Mouse (Mus musculus): ENCODE measurements around the gene Paqr7. TPM values are rescaled to one million over a fixed set of nuclear protein-coding genes. Genes with fewer than 3 reads are reported as not detected.

The Paqr7 gene
- total RNA-seq, 2 experiments from 2014 or later, result 44.2 to 51.7 TPM

DNA sequence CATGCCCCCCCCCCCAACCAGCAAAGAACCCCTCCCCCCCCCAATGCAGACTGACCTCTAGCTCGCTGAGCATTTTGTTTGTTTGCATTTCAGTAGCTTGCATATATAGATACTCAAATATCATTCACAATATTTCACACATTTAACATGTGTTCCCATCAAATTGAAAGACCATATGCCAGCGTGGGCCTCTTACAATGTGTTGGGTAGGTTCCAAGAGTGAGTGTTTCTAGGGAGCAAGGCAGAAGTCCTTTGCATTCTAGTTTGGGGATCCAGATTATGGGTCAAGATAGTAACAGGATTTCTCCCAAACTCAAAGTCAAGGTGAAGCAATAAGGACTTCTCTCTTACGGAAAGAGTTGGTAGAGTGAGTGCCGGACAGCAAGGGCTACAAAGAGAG, 22.0 kb downstream of the Paqr7 start:
- intact Hi-C loops (cut with DNase I), result no loop called here

DNA sequence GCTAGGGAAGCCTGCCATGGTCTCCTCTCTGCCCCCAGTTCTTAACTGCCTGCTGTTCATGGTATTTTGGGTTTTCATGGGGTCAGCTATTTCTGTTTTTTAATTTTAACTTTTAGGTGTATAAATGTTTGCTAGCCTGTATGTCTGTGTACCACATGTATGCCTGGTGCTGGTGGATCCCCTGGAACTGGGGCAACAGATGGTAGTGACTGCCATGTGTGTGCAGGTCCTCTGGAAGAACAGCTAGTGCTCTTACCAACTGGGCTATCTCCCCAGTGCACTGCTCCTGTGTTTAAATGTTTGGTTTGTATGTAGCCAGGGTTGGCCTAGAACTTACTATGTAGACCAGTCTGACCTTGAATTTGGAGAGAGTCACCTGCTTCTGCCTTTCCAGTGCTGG, 22.8 kb downstream of the Paqr7 start:
- intact Hi-C loops (cut with DNase I), result no loop called here
- no peak for DNase-seq (ENCODE audit: extremely low spot score in 1 of 2, low spot score in 2 of 2)

More for the DNA sequence above, 22.0 kb downstream of the Paqr7 start:
- no peak for DNase-seq (ENCODE audit: extremely low spot score in 1 of 2, low spot score in 2 of 2)

DNA sequence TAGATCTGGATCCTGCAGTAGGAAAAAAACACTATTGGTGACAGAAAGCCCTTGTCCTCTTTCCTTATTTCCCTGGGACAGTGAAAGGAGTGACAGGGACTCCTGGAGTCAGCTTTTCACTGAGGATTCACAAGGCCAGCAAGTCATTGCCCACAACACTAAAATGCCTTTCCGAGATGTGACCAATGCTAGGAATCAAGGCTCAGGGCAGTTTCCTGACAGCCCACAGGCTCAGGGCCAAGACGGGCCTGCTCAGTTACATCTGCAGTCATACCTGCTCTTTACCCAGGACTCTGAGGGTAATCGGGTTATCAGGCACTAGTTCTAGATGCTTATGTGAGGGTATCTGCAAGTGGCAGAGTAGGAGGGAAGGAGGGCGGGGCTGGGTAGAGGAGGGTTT, 26.9 kb downstream of the Paqr7 start:
- intact Hi-C loops (cut with DNase I), result no loop called here

DNA sequence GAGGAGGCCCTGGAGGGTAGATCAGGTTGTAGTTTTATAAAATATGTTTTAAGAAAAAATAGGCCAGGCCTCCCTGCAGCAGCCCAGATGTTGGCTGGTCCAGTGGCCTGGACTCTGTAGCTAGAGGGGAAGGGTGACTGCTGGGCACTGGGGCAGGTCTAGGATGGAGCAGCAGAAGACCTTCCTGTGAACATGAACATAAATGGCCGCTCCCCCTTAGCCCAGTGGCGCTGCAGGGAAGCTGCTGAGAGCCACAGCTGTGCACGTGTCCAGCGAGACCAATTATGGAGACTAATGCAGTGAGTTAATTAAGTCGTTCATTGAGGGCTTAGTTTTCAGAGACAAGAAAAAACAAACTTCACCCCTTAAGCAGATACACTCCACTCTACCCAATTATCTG, 29.3 kb downstream of the Paqr7 start:
- intact Hi-C loops (cut with DNase I), result no loop called here
- DNase-seq (ENCODE audit: extremely low spot score in 1 of 2, low spot score in 2 of 2), result no peak

More for the DNA sequence above, 26.9 kb downstream of the Paqr7 start:
- peak in 1 of 2 experiments; percentile 18 for DNase-seq (ENCODE audit: extremely low spot score in 1 of 2, low spot score in 2 of 2)

DNA sequence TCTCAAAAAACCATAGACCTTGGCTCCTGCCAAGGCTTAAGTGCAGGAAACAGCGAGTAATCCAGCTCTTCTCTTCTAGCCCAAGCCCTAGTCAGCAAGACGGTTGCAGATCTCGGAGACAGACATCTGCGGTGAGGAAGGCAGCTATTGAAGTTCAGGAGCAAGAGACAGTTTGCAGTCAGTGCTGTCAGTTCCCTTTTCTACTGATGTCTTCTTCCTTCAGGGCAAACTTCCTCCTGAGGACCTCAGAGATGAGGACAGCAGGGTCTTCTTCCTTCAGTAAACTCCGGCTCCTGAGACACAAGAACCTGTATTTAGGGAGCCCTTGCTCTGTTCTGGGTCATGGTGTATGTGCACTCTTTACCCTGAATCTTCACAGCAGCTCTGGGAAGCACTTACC, 29.7 kb downstream of the Paqr7 start:
- no peak for DNase-seq (ENCODE audit: extremely low spot score in 1 of 2, low spot score in 2 of 2)
- intact Hi-C loops (cut with DNase I), result no loop called here

DNA sequence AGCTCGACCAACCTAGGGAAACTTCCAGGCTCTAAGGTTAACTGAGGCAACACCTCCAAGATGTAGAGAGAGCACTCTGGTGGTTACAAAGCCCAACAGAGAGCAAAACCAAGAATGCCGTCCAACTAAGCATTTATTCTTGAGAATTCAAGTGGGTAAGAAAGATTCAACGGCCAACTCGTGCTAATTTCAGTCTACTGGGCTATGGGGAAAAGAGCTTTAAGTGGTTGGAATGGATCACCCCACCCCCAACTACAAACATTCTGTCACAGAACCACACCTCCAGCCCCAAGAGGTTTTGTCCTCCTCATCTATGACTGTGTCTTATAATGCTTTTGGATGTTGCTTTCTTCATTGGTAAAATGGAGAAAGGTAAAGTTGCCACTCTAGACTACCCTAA, 36.4 kb downstream of the Paqr7 start:
- intact Hi-C loops (cut with DNase I), result no loop called here
- no peak for DNase-seq (ENCODE audit: extremely low spot score in 1 of 2, low spot score in 2 of 2)

DNA sequence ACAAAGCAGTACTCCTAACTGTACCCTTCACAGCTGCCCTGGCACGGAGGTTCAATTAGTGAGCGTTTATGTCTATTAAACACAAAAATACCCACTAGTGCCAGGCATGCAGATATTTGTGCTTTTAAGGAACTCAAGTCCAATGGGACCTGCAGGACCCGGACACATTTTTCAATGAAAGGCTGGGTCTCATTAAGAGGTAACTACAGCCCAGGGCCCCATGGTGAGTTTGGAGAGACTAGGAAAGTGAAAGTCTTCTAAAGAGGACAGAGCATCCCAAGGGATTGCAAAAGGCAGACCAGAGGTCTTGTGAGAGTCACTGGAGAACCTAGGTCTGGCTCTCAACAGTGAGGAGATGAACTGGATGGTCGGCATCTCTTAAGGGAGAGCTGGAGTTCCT, 36.9 kb downstream of the Paqr7 start:
- no peak for DNase-seq (ENCODE audit: extremely low spot score in 1 of 2, low spot score in 2 of 2)
- intact Hi-C loops (cut with DNase I), result no loop called here

DNA sequence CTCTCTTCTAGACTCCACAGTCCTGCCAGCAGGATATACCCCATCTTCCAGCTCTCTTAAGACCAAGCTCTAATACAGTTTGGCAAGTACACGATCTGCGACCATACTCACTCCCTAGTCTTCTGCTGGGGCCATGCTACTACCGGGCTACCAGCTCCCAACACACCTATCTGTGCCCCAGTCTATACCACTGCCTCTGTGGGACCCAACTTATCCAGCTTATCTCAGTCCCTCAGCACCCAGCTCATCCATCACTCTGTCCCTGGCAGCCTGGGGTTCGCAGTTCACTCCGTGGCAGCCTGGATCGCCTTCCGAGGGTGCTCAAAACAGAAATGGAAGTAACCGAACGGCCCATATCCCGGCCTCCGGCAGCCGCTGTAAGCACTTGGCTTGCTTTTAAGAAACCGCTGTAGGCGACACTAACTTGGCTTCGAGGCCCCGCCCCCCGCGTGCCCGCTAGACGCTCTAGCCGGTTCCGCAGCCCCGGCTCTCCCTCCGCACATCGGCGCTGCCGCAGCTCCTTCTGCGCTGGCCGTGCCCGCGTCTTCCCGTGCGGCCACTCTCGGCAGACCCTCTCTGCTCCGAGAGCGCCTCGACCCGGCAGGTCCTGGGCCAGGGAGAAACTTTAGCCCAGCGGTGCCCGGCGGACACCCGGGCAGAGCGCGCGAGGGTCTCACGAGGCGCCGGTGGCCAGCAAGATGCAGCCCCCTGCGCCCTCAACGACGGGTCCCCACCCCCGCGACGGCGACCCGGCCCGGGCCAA, 37.8 kb downstream of the Paqr7 start:
- intact Hi-C loops (cut with DNase I), result no loop called here
- peak in 1 of 2 experiments; percentile 86 for DNase-seq (ENCODE audit: extremely low spot score in 1 of 2, low spot score in 2 of 2)

DNA sequence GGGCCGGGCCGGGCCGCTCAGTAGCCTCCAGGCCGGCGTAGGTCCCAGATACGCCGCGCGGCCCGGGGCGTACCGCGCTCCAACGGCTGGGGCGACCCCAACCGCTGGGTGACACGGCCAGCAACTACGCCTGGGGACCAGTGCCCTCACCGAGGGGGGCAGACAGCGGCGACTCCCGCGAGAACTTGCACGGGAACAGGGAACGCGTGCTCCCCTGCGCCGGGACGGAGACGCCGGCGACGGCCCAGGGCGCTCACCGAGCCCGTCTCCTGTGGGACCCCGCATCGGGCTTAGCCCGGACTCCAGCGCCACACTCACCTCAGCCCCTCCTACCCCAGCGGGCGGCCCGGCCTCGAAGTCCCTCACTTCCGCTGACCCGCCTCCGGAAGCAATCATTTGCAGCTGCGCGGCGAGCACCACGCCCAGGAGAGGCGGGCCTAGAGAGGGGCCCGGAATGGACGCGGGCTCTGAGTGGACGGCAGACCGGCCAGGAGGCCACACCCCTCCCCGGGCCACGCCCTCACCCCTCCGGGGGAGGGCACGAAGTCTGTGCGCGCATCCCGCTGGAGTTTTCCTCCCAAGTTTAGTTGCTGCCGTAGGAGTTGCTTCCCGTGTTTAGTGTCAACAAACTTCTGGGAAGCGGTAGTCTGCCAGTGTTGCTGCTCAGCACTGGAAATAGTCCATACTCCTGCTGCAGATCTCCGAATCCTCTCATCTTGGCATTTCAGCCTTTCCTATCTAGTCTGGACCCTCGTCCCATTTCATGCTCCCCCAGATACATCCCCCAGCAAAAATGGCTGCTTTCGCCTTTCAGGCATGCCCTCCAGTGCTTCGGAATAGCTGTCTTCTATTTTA, 38.7 kb downstream of the Paqr7 start, which contains the start of gene Mtfr1l:
Gene Mtfr1l (minus strand): TSS at position 456 of the 855 bp plus-strand sequence.
- intact Hi-C loops (cut with DNase I), result no loop called here
- peak; percentile 95 to 99 for DNase-seq (ENCODE audit: extremely low spot score in 1 of 2, low spot score in 2 of 2)

DNA sequence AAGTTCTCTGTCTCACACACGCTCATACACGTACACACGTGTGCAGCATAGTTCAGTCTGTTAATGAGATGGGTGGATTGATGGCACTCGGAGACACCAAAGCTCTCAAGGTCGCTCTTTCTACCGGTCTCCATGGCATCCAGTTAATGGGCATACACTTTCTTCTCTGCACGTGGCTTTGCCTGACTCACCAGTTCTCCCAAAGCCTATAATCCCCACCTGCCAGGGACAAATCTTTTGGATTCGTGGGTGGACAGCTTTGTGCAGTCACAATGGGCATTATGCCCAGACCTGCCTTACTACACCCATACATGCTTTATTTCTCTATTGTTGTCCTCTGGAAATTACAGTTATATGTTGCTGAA, 39.3 kb downstream of the Paqr7 start:
- intact Hi-C loops (cut with DNase I), result no loop called here
- DNase-seq (ENCODE audit: extremely low spot score in 1 of 2, low spot score in 2 of 2), result no peak

DNA sequence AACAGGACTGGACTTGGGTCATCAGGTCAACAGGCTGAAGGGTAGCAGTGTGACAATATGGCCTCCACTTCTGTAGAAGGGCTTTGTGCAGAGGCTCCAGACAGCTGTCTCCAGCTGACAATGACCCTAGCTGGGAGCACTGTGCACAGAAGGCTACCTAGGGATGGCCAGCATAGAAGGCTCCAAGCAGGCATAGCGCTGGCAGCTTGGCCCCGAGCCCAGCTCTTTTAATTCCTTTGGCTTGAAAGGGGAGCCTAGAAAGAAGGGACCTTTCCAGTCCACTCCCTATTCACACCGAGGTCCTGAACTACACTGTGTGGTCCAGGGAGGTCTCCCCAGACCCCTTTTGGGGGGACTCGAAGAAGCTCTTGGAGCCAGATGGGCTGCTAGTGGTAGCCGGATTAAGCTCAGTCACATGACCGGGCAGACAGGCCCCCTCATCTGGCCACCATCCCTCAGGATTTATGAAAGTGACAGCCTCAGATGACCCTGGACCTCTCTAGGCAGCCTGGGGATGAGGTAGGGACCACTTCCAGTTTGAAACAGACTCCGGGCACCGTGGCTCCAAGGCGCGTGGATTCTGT, 42.6 kb downstream of the Paqr7 start:
- no peak for DNase-seq (ENCODE audit: extremely low spot score in 1 of 2, low spot score in 2 of 2)
- intact Hi-C loops (cut with DNase I), result no loop called here

DNA sequence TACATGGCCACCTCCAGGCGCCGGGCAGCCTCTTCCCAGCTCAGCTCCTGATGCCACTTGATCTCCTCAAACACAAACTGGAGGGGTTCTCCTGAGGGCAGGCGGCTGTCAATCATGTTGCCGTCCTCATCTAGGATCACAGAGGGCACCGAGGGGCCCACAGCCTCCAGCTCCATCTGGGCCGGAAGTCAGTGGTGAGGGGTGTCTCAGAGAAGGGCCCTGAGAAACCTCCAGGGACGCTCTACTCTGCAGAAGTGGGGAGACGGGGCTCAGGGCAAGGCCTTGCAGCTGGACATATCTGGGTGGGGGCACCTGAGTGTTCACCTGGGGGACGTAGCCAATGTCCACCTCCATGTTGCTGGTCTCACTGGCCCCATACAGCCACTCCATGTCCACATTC, 46.2 kb downstream of the Paqr7 start:
- intact Hi-C loops (cut with DNase I), result loop anchor here (5.0 to 10.0 kb wide), 2 partner anchors 255 to 342 kb away; no protein-coding TSS in a partner anchor
- DNase-seq (ENCODE audit: extremely low spot score in 1 of 2, low spot score in 2 of 2), result no peak

DNA sequence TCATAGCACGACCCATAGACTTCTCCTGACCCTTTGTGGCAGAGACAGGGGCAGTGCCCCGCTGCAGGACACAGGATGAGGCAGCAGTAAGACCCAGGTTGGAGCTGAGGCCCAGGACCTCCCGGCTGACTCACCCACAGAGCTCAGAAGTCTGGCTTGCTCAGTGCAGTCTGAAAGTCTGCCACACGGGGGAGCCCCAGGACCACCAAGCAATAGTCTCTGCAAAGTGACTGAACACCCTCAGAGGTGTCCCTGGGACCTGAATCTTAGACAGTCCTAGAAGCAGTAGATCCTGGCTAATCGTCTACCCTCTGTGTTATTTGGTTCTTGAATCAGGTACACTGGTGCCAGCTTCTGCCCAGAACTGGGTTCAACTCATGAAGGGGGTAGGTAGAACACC, 46.8 kb downstream of the Paqr7 start:
- intact Hi-C loops (cut with DNase I), result loop anchor here (5.0 to 10.0 kb wide), 2 partner anchors 254 to 342 kb away; no protein-coding TSS in a partner anchor
- DNase-seq (ENCODE audit: extremely low spot score in 1 of 2, low spot score in 2 of 2), result peak; percentile 84 to 89

DNA sequence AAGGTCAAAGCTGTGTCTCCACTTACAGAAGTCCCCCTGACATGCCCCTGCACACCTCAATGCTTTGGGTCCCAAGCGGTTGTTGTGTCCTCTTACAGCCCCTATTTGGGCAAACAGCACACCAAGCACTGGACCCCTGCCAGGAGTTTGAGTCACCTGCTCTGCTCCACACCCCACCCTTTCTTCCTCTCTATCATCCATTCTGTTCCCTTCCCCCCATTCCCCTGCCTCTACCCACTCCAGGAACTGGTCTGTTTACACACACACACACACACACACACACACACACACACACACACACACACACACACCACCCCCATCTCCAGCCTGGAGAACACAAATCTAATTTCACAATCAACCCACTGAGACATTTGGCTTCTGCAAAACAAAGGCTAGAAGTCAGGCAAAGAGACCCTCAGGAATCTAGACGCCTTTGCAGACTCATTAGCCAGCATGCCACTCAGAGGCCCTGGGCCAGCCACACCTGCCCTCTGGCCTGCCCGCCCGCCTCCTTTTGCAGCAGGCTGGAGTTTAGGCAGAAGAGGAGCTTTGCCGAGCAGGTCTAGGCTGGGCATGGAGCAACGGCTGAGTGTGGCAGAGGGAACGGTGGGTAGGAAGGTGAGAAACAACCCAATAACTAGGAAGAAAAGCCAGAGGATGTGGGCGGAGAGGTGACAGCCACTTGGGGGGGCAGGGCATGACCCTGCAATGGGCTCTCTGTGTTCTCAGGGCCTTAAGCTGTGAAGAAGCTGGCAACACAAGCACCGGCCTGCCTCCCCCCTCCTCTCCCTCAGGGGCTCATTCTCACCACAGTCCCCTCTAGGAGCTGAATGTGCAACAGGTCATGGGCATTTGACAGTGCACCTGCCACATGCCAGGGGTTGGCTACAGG, 50.6 kb downstream of the Paqr7 start:
- no peak for DNase-seq (ENCODE audit: extremely low spot score in 1 of 2, low spot score in 2 of 2)
- intact Hi-C loops (cut with DNase I), result loop anchor here (10.0 kb wide), 1 partner anchor 338 kb away; no protein-coding TSS in a partner anchor

DNA sequence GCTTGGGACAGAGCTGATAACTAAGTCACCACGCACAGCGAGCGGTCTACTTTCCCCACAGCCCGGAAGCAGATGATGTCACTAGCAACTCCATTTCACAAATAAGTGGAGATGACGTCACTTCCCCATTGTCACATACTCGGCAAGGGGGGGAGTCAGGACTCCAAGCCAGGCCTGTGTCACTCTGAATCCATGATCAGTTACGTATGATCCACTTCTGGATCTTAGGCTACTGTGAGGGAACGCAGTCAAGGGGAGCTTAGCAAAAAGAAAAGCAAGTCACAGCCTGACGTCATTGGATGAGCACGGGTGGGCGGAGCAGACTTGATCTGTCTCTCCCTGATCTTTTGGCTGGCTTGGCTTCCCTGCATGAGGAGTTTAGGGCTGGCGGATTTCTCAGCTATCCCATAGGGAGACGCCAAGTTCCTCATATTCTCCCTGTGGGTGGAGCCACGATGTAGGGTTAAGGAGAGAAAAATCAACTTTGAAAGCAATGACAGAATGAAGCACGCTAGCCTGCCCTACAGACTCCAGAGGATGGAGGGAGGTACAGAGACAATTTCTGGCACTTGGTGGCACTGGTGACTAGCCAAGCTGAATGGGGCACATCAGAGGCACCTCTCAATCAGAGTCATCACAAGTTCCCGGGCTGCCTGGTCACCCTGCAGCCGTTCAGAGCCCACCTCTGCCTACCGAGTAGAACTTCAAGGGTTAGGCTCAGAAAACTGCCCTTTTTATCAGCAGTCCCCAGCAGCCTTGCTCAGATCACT, 51.9 kb downstream of the Paqr7 start:
- intact Hi-C loops (cut with DNase I), result loop anchor here (10.0 kb wide), 1 partner anchor 336 kb away; no protein-coding TSS in a partner anchor
- no peak for DNase-seq (ENCODE audit: extremely low spot score in 1 of 2, low spot score in 2 of 2)

DNA sequence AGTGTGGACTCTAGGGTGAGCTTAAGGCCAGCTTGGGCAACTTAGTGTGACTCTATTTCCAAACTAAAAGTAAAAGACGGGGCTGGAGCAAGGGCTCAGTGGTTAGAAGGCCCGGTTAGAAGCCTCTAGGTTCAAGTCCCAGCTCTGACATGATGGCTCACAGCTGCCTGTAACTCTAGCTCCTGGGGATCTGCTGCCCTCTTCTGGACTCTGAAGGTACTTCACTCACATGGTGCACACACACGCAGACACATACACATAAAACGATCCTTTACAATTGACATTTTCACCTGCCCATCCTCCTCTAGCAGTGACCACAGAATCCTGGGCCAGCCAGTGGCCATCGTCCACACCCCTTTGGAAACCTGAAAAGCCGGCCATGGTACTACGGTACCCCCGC, 53.4 kb downstream of the Paqr7 start:
- intact Hi-C loops (cut with DNase I), result loop anchor here (5.0 to 10.0 kb wide), 2 partner anchors 152 to 335 kb away; partner anchors contain the start of gene Man1c1
- no peak for DNase-seq (ENCODE audit: extremely low spot score in 1 of 2, low spot score in 2 of 2)

DNA sequence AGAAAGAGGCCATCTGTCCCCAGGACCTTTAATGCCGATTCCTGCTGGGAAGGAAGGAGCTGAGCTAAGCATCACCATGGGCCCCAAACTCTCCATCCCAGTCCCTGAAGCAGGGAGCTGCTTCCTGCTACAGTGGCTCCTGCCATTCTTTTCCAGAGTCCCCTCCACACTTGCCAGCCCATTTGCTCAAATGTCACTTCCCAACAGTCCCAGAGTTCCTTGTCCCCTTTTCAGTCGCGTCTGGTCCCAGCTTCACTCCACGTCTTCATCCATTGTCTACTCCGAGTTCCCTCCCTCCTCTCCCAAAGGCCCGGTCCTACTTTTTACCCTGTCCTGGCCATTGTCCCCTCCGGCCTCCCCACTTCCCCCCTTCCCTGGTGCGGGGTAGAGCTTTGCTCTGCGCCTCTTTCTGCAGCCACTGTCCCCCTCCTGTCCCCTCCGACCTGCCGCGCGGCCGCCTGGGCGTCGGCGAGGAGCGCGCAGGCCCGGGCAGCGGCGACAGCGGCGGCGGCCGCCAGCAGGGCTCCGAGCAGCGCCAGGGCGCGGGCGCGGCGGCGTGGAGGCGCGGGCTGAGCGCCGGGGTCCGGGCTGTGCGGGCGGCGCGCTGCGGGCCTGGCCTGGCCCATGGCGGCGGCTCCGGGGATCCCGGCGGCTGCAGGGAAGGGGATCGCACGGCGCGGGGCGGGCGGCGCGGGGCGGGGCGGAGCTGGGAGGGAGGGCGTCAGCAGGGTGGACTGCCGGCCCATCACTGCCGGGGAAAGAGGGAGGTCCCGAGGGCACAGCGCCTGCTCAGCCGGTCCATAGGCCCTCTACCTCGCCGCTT, 55.2 kb downstream of the Paqr7 start, which contains the start of gene Selenon:
Gene Selenon (minus strand): TSS at position 673 of the 823 bp plus-strand sequence.
- intact Hi-C loops (cut with DNase I), result loop anchor here (5.0 kb wide), 1 partner anchor 151 kb away; the partner anchor contains the start of gene Man1c1
- peak in 1 of 2 experiments; percentile 86 for DNase-seq (ENCODE audit: extremely low spot score in 1 of 2, low spot score in 2 of 2)
